Mouse (Mus musculus): ENCODE measurements around the gene Rassf2. TPM values are rescaled to one million over a fixed set of nuclear protein-coding genes. Genes with fewer than 3 reads are reported as not detected.
A peak's percentile ranks its signal among the peaks of the same experiment; 100 is the strongest.

Rassf2 gene
- polyA plus RNA-seq, 1 experiment from 2014 or later = 10.6 TPM

DNA sequence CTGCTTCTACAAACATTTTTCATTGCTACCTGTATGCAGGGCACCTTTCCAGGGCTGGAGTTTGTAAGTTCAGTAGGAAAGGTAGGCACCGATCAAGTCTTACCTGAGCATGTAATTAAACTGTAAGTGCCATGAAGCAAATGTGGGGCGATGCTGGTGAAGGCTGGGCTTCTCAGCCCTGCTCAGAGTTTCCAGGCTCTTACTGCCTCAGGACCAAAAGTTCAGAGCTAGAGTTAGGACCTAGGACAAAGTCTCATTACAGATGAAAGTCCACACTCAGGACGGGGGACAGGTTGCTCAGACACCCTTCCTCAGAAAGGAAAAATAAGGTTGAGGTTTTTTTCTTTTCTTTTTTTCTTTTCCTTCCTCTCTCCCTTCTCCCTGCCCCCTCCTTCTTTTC, 19.4 kb upstream of the Rassf2 start:
- 55% methylated on average over 3 of the region's 3 CpGs for WGBS
- H3K4me3 ChIP-seq = no peak overlapping the region
- DNase-seq (ENCODE audit: low spot score) = no peak
- no peaks in the 10 kb centered on the region for H3K36me3 ChIP-seq (replicated peaks)
- no peak overlapping the region for H3K27ac ChIP-seq (replicated peaks)
- no peaks in the 10 kb centered on the region for H3K27me3 ChIP-seq (replicated peaks; ENCODE audit: low read depth, poor library complexity, severe bottlenecking)
- no peaks in the 10 kb centered on the region for H3K9me3 ChIP-seq
- H3K4me1 ChIP-seq = peaks cover 29% of the 10 kb centered on the region

DNA sequence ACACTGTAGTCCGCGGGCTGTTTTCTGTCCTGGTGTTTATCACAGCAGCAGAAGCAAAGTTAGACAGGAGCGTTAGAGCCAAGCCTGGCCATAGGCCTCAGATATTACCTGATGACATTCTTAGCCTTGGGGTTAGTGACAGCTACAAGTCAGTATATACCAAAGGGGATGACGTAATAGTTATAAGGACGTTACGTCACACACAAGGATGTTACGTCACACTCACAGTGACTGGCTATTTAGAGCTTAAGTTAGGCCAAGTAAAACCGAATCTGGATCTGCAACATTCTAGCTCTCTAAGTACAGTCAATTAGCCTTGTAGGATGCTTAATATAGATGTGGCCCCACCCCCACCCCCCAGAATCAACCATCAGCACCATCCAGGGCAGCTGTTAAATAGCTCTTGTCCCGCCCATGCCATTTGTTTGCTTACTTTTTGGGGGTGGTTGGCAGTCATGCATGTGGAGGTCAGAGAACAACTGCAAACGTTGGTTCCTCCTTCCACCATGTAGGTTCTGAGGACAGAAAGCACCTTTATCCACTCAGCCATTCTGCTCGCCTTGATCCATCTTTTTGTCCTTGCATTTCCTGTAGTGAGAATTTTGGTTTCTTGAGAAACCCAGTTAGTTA, 18.2 kb upstream of the Rassf2 start:
- H3K36me3 ChIP-seq (replicated peaks) = no peaks in the 10 kb centered on the region
- 87% methylated on average over 11 of the region's 11 CpGs for WGBS
- H3K4me3 ChIP-seq = no peak overlapping the region
- H3K27ac ChIP-seq (replicated peaks) = no peak overlapping the region
- no peaks in the 10 kb centered on the region for H3K27me3 ChIP-seq (replicated peaks; ENCODE audit: low read depth, poor library complexity, severe bottlenecking)
- peaks cover 33% of the 10 kb centered on the region for H3K4me1 ChIP-seq
- DNase-seq (ENCODE audit: low spot score) = no peak
- no peaks in the 10 kb centered on the region for H3K9me3 ChIP-seq

DNA sequence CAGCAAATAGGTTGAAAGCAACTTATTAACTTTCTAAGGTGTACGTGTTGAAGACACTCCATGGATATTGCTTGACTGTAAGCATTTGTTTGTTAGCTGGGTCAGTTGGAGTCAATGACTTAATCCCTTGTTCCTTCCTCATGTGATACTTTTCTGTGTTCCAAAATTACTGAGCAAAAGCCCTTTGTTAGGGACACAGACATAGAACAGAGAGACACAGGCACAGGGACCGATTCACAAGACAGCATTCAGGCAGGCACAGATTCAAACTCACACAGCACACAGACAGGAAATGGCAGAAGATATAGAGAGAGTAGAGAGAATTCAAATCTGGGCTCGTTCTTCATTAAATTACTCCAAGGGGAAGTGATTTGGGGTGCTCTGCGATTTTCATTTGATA, 17.3 kb upstream of the Rassf2 start:
- no peaks in the 10 kb centered on the region for H3K27me3 ChIP-seq (replicated peaks; ENCODE audit: low read depth, poor library complexity, severe bottlenecking)
- H3K4me3 ChIP-seq = no peak overlapping the region
- DNase-seq (ENCODE audit: low spot score) = no peak
- peaks cover 42% of the 10 kb centered on the region for H3K4me1 ChIP-seq
- H3K9me3 ChIP-seq = no peaks in the 10 kb centered on the region
- H3K27ac ChIP-seq (replicated peaks) = no peak overlapping the region
- H3K36me3 ChIP-seq (replicated peaks) = no peaks in the 10 kb centered on the region
- WGBS = 78% methylated on average over 4 of the region's 4 CpGs

DNA sequence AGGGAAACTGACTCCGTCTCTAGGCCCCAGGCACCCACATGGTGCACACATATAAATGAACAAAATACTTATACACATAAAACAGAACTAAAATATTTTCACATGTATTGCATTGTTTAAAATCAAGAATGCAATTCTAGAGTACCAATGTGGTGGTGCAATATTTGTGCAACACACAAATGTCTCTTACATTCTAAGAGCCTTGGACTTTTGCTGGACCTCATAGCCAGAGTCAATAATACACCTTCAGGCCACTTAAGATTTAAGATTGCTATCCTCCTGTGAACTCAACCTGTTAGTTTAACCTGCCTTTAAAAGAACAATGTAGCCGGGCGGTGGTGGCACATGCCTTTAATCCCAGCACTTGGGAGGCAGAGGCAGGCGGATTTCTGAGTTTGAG, 16.6 kb upstream of the Rassf2 start:
- no peaks in the 10 kb centered on the region for H3K9me3 ChIP-seq
- no peak overlapping the region for H3K27ac ChIP-seq (replicated peaks)
- no peak overlapping the region for H3K4me3 ChIP-seq
- 91% methylated on average over 4 of the region's 4 CpGs for WGBS
- no peak for DNase-seq (ENCODE audit: low spot score)
- H3K4me1 ChIP-seq = peaks cover 42% of the 10 kb centered on the region
- no peaks in the 10 kb centered on the region for H3K36me3 ChIP-seq (replicated peaks)
- no peaks in the 10 kb centered on the region for H3K27me3 ChIP-seq (replicated peaks; ENCODE audit: low read depth, poor library complexity, severe bottlenecking)

DNA sequence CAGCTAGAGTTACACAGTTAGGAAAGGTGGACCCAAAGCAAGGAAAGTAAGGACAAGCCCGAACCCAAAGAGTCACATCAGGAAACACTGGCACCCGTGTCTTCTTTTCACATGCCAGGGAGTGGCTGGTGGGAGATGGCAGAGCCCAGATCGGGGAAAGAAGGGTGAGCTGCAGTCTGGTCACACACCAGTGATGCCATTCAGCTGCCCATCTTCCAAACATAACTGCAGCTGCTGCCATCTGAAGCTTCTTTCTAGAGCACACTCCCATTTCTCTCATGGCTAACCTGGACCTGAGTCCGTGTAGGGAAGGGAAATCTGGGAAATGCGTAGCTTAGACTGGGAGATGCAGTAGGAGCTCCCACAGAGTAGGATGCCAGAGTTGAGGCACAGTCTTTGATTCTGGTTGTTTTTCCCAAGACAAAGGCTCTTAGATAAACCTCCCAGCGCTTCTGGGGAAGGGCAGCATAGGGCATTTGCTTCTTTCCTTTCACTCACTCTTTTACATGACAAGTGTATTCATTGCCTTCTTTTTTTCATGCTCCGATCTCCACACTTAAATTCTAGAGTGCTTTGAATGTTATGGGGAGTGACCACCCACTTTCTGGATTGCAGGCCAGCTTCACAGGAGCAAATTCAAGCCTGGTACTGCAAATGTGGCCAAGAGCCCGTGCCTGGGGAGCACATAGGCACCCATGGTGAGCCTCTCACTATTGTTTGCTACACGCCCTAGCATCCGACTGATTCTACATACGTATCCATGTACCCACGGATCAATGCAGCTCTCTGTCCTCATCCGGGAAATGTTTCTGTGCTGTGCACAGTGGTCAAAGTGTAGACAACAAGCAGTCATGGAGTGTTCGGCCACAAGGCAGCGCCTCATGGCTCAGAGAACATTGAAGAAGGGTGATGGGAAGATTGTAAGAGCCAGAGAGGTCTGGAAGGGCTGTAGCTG, 14.5 kb upstream of the Rassf2 start:
- Histone ChIP-seq H3K27ac (replicated peaks) (no peak overlapping the region), H3K27me3 (replicated peaks; ENCODE audit: low read depth, poor library complexity, severe bottlenecking) (no peaks in the 10 kb centered on the region), H3K4me3 (no peak overlapping the region), H3K4me1 (peaks cover 34% of the 10 kb centered on the region), H3K36me3 (replicated peaks) (no peaks in the 10 kb centered on the region), H3K9me3 (no peaks in the 10 kb centered on the region)
- DNase-seq (ENCODE audit: low spot score) = no peak
- WGBS = 72% methylated on average over 15 of the region's 15 CpGs

DNA sequence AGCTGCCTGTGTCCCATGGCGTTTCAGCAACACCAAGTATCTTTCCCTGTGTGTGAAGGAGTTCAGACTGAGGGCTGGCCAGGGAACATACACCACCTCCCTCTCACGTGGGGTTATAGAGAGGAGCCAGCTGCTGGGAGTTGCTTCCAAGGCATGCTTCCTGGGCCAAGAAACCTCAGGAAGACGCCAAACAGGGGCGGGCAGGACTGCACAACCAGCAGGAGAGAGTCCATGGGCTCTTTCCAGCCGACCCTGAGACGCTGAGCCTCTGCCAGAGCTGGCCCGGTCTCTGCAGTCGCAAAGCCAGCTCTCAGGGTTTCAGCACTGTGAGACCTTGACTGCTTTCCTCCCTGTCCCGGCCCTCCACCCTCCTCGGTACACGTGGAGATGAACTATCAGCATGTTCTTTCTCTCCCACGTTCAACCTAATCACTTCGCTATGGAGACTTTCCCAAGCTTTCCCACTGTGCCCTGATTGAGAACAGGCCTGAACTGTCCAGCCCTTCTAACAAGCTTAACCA, 13.1 kb upstream of the Rassf2 start:
- Histone ChIP-seq H3K4me3 (peak overlapping the region; percentile 14; the same call in 1 of the 2 replicates), H3K27ac (replicated peaks) (peak overlapping the region; percentile 57), H3K27me3 (replicated peaks; ENCODE audit: low read depth, poor library complexity, severe bottlenecking) (no peaks in the 10 kb centered on the region), H3K9me3 (no peaks in the 10 kb centered on the region), H3K4me1 (peaks cover 22% of the 10 kb centered on the region), H3K36me3 (replicated peaks) (no peaks in the 10 kb centered on the region)
- 36% methylated on average over 13 of the region's 13 CpGs for WGBS
- peak; percentile 53 for DNase-seq (ENCODE audit: low spot score)

DNA sequence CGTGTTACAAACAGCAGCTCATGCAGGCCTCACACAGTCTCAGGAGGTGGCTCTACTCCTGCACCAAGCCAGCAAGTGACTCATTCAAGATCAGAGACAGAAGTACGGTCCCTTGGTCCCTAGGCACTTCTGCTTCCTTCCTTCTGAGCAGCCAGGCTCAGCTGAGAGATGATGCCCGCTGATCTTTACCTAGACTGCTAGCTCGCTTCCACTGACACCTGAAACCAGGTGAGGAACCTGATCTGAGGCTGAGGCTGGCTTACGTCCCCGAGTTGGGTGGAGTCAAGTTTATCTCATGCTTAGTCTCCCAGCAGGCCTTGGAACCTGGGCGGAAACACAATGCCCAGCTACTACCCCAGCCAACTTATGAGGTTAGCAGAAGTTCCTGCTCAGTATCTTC, 9.8 kb upstream of the Rassf2 start:
- Histone ChIP-seq H3K4me3 (no peak overlapping the region), H3K4me1 (peaks cover 27% of the 10 kb centered on the region), H3K36me3 (replicated peaks) (no peaks in the 10 kb centered on the region), H3K9me3 (no peaks in the 10 kb centered on the region), H3K27me3 (replicated peaks; ENCODE audit: low read depth, poor library complexity, severe bottlenecking) (no peaks in the 10 kb centered on the region), H3K27ac (replicated peaks) (no peak overlapping the region)
- no peak for DNase-seq (ENCODE audit: low spot score)
- 55% methylated on average over 7 of the region's 7 CpGs for WGBS

DNA sequence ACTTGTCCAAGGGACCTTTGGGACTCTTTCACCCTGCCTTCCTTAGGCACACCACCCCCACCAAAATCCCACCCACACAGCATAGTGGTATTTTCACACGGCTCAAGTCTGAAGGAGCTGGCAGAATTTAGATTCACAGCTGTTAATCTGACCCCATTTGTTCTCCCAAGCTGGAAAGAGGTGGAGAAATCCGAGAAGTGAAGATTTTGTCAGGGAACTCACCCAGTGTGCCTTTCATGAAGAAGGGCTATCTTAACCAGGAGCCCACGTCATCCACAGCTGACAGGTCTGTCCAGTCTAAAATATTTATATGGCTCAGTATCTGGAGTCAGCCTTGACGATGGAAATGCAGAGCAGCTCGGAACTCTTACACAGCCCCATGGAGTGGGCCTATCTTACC, 6.3 kb upstream of the Rassf2 start:
- no peaks in the 10 kb centered on the region for H3K9me3 ChIP-seq
- no peak overlapping the region for H3K4me3 ChIP-seq
- H3K4me1 ChIP-seq = peaks cover 31% of the 10 kb centered on the region
- H3K27me3 ChIP-seq (replicated peaks; ENCODE audit: low read depth, poor library complexity, severe bottlenecking) = peaks cover 8% of the 10 kb centered on the region
- H3K27ac ChIP-seq (replicated peaks) = no peak overlapping the region
- 82% methylated on average over 5 of the region's 5 CpGs for WGBS
- no peak for DNase-seq (ENCODE audit: low spot score)
- H3K36me3 ChIP-seq (replicated peaks) = no peaks in the 10 kb centered on the region

DNA sequence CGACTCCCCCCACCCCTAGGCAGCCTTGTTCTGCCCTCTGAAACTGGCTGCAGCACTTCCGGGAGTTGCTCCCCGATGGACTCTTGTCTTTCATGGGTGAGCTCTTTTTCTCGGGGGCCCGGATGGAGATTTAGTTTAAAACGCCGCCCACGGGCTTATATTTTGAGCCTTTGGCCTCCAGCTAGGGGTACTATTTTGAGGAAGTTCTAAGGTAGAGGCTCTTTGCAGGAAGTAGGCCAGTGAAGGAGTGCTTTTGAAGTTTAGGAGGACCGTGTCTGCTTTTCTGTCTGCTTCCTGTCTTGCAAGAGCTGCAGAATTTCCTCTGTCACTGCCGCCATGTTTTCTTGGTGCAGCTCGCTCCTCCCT, 5.4 kb upstream of the Rassf2 start:
- WGBS = 58% methylated on average over 11 of the region's 11 CpGs
- peaks cover 16% of the 10 kb centered on the region for H3K27me3 ChIP-seq (replicated peaks; ENCODE audit: low read depth, poor library complexity, severe bottlenecking)
- DNase-seq (ENCODE audit: low spot score) = no peak
- H3K4me3 ChIP-seq = no peak overlapping the region
- no peaks in the 10 kb centered on the region for H3K36me3 ChIP-seq (replicated peaks)
- H3K9me3 ChIP-seq = no peaks in the 10 kb centered on the region
- H3K27ac ChIP-seq (replicated peaks) = peak overlapping the region; percentile 40
- H3K4me1 ChIP-seq = peaks cover 40% of the 10 kb centered on the region

DNA sequence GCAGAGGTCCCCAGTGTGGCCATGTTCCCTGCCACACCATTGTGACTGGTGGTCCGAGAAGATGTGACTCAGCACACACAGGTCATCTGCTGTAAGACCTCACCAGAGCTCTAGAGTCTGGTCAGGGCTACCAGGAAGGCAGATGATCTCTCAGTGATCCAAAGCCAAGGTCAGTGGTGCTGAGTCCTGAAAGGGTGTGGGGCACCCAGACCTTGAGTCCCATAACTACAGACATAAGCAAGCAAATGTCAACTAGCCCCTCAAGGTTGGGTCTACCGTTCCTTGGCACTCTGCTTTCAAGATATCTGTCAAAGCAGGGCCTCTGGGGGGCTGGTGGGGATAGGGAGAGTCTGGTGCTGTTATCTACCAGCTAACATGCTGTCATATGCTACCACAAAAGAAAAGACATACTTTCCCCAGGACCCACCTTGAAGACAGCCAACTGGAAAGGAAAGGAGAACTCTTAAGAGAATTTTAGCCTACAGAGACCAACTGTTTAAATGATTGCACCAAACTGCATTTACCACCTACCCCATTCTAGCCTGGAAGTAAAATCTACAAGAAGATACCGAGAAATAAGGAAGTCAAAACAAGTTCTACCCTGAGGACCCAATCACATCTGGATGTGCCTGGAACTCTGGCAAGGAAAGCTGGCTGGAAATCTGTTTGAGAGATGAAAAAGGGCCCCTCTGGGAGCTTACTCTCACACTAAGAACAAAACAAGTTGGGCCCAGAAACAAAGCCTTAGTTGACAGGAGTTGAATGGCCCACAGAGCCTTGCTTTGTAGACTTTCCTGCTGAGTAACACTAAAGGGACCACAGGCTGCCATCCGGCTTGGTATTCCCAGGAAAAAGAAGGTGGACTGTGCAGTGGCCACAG, 4.8 kb upstream of the Rassf2 start:
- H3K27me3 ChIP-seq (replicated peaks; ENCODE audit: low read depth, poor library complexity, severe bottlenecking) = peaks cover 19% of the 10 kb centered on the region
- no peaks in the 10 kb centered on the region for H3K9me3 ChIP-seq
- no peaks in the 10 kb centered on the region for H3K36me3 ChIP-seq (replicated peaks)
- 58% methylated on average over 4 of the region's 4 CpGs for WGBS
- H3K27ac ChIP-seq (replicated peaks) = peak overlapping the region; percentile 40; the same call in 1 of the 2 replicates
- DNase-seq (ENCODE audit: low spot score) = no peak
- no peak overlapping the region for H3K4me3 ChIP-seq
- H3K4me1 ChIP-seq = peaks cover 43% of the 10 kb centered on the region

DNA sequence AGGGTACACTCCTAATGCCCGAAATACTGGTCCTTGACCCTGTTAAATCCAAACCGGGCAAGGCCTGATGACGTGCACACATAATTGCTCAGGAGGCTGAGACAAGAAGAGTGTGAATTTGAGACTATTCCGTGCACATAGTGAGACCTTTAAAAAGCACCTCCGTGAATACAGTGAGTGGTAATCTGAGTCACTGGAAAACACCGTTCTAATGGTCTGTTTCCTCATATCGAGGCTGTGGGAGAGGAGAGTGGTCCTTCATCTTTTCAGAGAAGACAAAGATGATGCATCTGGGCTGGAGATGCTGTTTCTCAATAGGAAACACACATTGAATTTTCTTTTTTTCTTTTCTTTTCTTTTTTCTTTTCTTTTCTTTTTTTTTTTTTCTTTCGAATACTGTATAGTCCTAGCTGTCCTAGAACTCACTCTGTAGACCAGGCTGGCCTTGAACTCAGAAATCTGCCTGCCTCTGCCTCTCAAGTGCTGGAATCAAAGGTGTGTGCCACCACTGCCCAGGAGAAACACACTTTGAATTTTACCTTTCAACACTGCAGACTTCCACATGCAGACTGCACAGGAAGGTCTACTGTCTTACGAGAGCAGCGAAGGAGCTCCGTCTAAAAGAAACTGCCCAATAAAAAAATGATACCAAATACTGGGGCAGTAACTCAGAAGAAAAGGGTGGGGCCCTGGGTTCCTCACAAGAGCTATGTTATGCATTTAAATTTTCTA, 1.5 kb upstream of the Rassf2 start:
- H3K27me3 ChIP-seq (replicated peaks; ENCODE audit: low read depth, poor library complexity, severe bottlenecking) = peaks cover 51% of the 10 kb centered on the region
- no peak for DNase-seq (ENCODE audit: low spot score)
- 65% methylated on average over 11 of the region's 11 CpGs for WGBS
- peaks cover 69% of the 10 kb centered on the region for H3K4me1 ChIP-seq
- no peaks in the 10 kb centered on the region for H3K9me3 ChIP-seq
- no peaks in the 10 kb centered on the region for H3K36me3 ChIP-seq (replicated peaks)
- H3K27ac ChIP-seq (replicated peaks) = peak overlapping the region; percentile 90; the same call in 1 of the 2 replicates
- H3K4me3 ChIP-seq = peak overlapping the region; percentile 77; the same call in 1 of the 2 replicates
